Mouse (Mus musculus) intestine, embryonic 14.5 days (tissue): ENCODE data around the gene Agr2. TPM values are rescaled to one million over a fixed set of nuclear protein-coding genes. Genes with fewer than 3 reads are reported as not detected.

Experiments used
- ATAC-seq: fragments of 200-750 bp; cut with Nextera tagmentation; replicated peaks from 2 replicates; pipeline ENCODE4 v1.8.0; 2017; ENCODE audit warnings: low read depth, moderate number of reproducible peaks, moderate TSS enrichment, moderate library complexity; ENCODE audit not compliant: low FRiP score, low TSS enrichment
- DNase-seq: peaks from one replicate; pipeline ENCODE4 v3.0.0-alpha.2; 2018; ENCODE audit warnings: low spot score
- H3K27ac ChIP-seq: fragments of 300-500 bp; sonication (generic); 2 replicates; pipeline ENCODE4 v1.5.1; 2014; ENCODE audit warnings: low read depth, mild to moderate bottlenecking, control low read depth
- H3K27me3 ChIP-seq: fragments of 300-500 bp; sonication (generic); replicated peaks from 2 replicates; pipeline ENCODE4 v1.6.1; 2014; ENCODE audit warnings: low read length, control low read depth; ENCODE audit not compliant: control insufficient read depth, insufficient read depth
- H3K36me3 ChIP-seq: fragments of 300-500 bp; sonication (generic); 2 replicates; pipeline ENCODE4 v1.6.1; 2014; ENCODE audit warnings: low read length, control low read depth; ENCODE audit not compliant: control insufficient read depth, insufficient read depth
- H3K4me1 ChIP-seq: fragments of 300-500 bp; sonication (generic); replicated peaks from 2 replicates; pipeline ENCODE4 v1.6.1; 2014; ENCODE audit warnings: low read length, control low read depth, mixed read lengths; ENCODE audit not compliant: control insufficient read depth, insufficient read depth
- H3K4me2 ChIP-seq: fragments of 300-500 bp; sonication (generic); 2 replicates; pipeline ENCODE4 v1.6.1; 2014; ENCODE audit warnings: low read length
- H3K4me3 ChIP-seq: fragments of 300-500 bp; sonication (generic); 2 replicates; pipeline ENCODE4 v1.5.1; 2014; ENCODE audit warnings: low read depth, low read length, control low read depth, mixed read lengths
- H3K9ac ChIP-seq: fragments of 300-500 bp; sonication (generic); 2 replicates; pipeline ENCODE4 v1.6.1; 2014; ENCODE audit warnings: mild to moderate bottlenecking, low read length
- H3K9me3 ChIP-seq: fragments of 300-500 bp; sonication (generic); 2 replicates; pipeline ENCODE4 v1.6.1; 2016; ENCODE audit warnings: low read length, control low read depth; ENCODE audit not compliant: control insufficient read depth
- WGBS: fragments of 180-500 bp; shearing (Covaris S2); extraction: QIAGEN DNeasy Blood & Tissue Kit; methylation state at CpG from one replicate; pipeline ENCODE4 v1.1.7; 2014; 5-methylcytosine and 5-hydroxymethylcytosine counted together
- polyA plus RNA-seq: library from polyadenylated mRNA; unstranded; fragments of >200 nt; fragmentation: Nextera tagmentation; extraction: Ambion mirVana; gene quantifications from 2 replicates; pipeline ENCODE4 v1.2.1, GENCODE M21; 2014

The Agr2 gene
- polyA plus RNA-seq, 1 experiment from 2014 or later: 64.9 TPM

DNA sequence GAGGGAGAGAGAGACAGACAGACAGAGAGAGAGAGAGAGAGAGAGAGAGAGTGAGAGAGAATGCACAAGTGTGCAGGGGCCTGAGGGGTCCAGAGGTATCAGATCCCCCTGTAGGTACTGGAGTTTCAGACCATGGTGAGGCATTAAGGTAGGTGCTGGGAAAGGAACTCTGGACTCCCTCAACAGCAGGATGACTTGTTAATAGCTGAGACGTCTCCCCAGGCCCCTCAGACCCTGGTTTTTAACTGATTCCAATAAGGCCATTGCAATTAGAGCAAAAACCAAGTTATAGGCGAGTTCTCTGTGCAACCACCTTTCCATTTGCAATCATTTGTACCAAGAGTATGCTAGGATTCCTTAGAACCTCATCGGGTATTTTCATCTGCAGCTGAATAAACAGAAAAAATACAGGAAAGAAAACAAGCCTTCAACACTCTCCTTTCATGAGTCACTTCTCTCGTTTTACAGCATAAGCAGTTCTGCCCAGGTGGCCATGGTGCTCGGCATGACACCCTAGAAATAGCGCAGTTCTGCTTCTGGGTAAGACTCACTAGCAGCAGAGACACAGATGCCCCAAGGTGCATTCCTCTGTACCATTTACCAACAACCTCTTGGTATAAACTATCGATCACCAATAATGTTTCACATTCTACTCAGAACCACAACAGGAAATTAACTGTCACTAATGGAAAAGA is 20.7 kb downstream of the Agr2 start:
- no peaks in the 10 kb centered on the region for H3K27me3 ChIP-seq
- H3K4me1 ChIP-seq: peaks cover 9% of the 10 kb centered on the region
- H3K9ac ChIP-seq: no peak overlapping the region
- no peaks in the 10 kb centered on the region for H3K36me3 ChIP-seq
- ATAC-seq (no peak), DNase-seq (peak; percentile 31)
- H3K9me3 ChIP-seq: 0 out of 2 replicates have a peak, but pooled peaks cover 2% of the 10 kb centered on the region
- H3K27ac ChIP-seq: no peak overlapping the region
- H3K4me3 ChIP-seq: no peak overlapping the region
- 79% methylated on average over 7 of the region's 7 CpGs for WGBS
- H3K4me2 ChIP-seq: no peak overlapping the region

DNA sequence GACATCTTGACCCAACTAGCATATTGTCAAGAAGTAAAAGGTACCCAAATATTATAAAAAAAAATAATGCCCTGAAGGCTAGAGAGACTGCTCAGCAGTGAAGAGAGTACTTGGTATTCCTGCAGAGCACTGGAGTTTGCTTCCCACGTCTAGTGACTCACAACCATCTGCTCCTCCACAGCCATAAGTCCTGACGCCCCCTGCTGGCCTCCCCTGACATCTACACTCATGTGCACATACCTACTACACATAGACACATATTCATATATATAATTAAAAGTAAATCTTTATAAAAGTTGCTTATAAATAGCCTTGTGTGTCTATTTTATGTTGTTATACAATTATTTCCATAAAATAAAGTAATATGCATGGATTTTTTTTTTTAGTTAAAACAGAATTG is 25.1 kb downstream of the Agr2 start:
- Histone ChIP-seq H3K9ac (no peak overlapping the region), H3K36me3 (no peaks in the 10 kb centered on the region), H3K27ac (no peak overlapping the region), H3K27me3 (no peaks in the 10 kb centered on the region), H3K4me2 (no peak overlapping the region), H3K9me3 (0 out of 2 replicates have a peak, but pooled peaks cover 2% of the 10 kb centered on the region), H3K4me1 (no peaks in the 10 kb centered on the region), H3K4me3 (no peak overlapping the region)
- ATAC-seq: no peak
- peak; percentile 45 for DNase-seq
- WGBS: 73% methylated on average over 2 of the region's 2 CpGs

DNA sequence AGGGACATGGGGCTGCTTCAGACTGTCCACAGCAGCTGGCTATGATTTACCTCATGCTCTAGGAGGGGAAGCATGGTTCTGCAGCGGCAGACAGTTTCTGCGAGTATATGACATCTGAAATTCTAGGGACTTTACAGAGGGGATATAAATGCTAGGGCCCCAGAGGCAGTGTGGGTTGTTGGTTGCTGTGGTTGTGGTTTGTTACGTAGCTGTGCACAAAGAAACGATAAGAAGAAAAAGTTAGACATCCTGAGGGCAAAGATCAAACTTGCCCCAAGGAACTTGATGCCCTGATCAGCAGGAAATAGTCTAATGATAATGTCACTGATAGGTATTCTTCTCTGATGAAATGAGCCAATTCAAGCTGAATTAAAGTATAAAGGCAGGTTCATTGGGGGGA is 26.9 kb downstream of the Agr2 start:
- H3K36me3 ChIP-seq: no peaks in the 10 kb centered on the region
- no peak overlapping the region for H3K9ac ChIP-seq
- H3K9me3 ChIP-seq: 0 out of 2 replicates have a peak, but pooled peaks cover 2% of the 10 kb centered on the region
- H3K27me3 ChIP-seq: no peaks in the 10 kb centered on the region
- H3K4me3 ChIP-seq: no peak overlapping the region
- no peak overlapping the region for H3K27ac ChIP-seq
- H3K4me1 ChIP-seq: no peaks in the 10 kb centered on the region
- no peak overlapping the region for H3K4me2 ChIP-seq
- no peak for ATAC-seq
- 89% methylated on average over 4 of the region's 4 CpGs for WGBS
- DNase-seq: peak; percentile 32

DNA sequence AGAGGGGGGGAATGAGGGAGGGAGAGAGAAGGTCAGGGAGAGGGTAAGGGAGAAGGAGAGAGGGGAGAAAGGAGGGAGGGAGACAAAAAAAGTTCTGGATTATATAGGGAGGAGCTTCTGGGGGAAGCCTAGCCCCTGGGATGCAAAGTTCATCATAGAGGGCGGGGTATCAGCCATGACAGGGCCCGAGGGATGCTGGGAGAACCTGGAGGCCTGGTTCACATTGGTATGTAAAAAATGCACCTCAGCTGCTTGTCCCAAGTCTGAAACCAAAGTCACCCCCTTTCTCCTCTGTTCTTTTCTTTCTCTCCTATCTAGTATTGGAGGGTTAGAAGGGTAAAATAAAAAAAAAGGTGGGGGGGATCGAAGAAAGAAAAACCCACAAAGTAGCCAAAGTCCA is 27.4 kb downstream of the Agr2 start:
- H3K27me3 ChIP-seq: no peaks in the 10 kb centered on the region
- H3K36me3 ChIP-seq: no peaks in the 10 kb centered on the region
- no peak overlapping the region for H3K4me3 ChIP-seq
- DNase-seq (peak; percentile 35), ATAC-seq (no peak)
- WGBS: 89% methylated on average over 3 of the region's 3 CpGs
- no peak overlapping the region for H3K27ac ChIP-seq
- H3K9me3 ChIP-seq: 0 out of 2 replicates have a peak, but pooled peaks cover 2% of the 10 kb centered on the region
- H3K4me1 ChIP-seq: no peaks in the 10 kb centered on the region
- H3K9ac ChIP-seq: no peak overlapping the region
- H3K4me2 ChIP-seq: no peak overlapping the region

DNA sequence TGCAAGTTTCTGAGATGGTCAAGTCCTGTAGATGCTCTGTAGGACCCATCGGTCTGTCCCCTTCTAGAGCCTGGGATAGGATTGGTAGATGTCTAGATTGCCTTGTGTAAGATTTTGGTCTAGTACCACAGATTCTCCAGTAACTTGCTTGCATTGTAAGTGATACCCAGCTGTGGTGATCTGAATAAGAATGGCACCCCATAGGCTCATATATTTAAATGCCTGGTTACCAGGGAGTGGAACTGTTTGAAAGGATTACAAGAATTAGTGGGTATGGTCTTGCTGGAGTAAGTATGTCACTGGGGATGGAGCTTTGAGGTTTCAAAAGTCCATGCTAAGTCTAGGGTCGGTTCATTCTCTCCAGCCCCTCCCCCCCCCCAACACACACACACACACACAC is 28.0 kb downstream of the Agr2 start:
- Histone ChIP-seq H3K4me2 (no peak overlapping the region), H3K4me3 (no peak overlapping the region), H3K9ac (no peak overlapping the region), H3K27me3 (no peaks in the 10 kb centered on the region), H3K9me3 (0 out of 2 replicates have a peak, but pooled peaks cover 2% of the 10 kb centered on the region), H3K4me1 (no peaks in the 10 kb centered on the region), H3K27ac (no peak overlapping the region), H3K36me3 (no peaks in the 10 kb centered on the region)
- 91% methylated on average over 2 of the region's 2 CpGs for WGBS
- DNase-seq (peak; percentile 27), ATAC-seq (no peak)

DNA sequence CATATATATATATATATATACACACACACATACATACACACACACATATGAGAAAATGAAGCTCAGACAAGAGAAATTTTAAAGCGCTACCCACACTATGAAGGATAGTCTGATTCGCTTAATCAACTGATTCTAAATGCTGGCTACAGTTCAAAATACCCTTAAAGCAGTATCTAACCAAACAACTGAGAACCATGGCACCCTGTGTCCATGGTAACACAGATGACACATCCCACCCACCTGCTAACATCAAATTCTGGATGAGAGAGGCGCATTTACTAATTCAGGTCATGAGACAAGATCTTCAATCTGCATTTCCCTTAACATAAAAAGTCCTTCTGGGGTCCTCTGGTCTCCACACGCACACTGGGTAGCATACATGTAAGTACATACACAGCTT is 33.4 kb downstream of the Agr2 start:
- Histone ChIP-seq H3K36me3 (no peaks in the 10 kb centered on the region), H3K27me3 (no peaks in the 10 kb centered on the region), H3K27ac (no peak overlapping the region), H3K4me3 (no peak overlapping the region), H3K4me1 (no peaks in the 10 kb centered on the region), H3K9me3 (no peaks in the 10 kb centered on the region), H3K4me2 (no peak overlapping the region), H3K9ac (no peak overlapping the region)
- 92% methylated on average over 4 of the region's 4 CpGs for WGBS
- DNase-seq (no peak), ATAC-seq (no peak)

DNA sequence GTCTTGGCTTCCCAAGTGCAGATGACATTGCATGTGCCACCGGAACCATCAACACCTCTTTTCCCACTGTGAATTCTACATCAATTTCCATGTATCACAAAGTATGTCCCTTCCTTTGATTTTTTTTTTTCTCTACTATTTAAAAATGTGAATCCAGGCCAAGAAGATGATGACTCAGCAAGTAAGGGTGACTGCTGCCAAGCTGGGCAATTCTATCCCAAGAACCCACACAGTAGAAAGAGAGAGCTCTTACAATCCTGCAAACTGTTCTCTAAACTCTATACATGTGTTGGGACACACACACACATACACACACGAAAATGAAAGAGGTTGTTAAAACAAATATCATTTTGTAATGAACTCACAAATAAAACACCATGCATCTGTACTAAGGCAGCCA is 34.5 kb downstream of the Agr2 start:
- no peak for ATAC-seq
- Histone ChIP-seq H3K4me1 (no peaks in the 10 kb centered on the region), H3K4me3 (no peak overlapping the region), H3K9me3 (no peaks in the 10 kb centered on the region), H3K9ac (no peak overlapping the region), H3K27ac (no peak overlapping the region), H3K27me3 (no peaks in the 10 kb centered on the region), H3K36me3 (no peaks in the 10 kb centered on the region), H3K4me2 (no peak overlapping the region)
- peak; percentile 24 for DNase-seq
- 95% methylated on average over 2 of the region's 2 CpGs for WGBS

DNA sequence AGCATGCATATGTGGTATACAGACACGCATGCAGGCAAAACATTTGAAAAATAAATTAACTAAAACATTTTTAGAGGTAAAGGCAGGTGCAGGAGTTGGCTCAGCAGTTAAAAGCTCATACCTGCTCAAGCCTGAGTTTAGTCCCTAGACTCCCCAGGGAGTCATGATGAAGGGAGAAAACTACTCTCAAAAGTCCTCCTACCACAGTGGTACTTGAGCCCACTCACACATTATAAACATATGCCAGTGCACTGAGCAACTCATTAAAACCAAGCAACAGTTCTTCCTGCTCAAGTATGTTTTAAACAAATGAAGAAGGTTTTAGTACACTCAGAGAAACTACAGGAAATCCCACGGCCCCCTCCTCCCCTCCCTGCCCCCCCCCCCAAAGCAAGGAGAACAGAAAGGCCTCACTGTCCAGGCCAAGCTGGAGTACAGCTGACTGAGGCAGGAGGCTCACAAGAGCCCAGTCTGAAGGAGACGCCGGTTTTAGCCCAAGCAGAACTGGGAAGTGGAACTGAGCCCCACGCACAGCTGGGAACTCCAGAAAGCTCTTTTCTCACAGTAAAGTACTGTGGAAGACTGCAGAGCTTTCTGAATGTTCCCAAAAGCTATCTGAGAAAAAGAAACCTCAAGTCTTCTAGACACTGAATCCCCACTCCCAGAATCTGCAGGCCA is 36.4 kb downstream of the Agr2 start:
- Histone ChIP-seq H3K9ac (no peak overlapping the region), H3K27me3 (no peaks in the 10 kb centered on the region), H3K4me1 (no peaks in the 10 kb centered on the region), H3K4me2 (no peak overlapping the region), H3K27ac (no peak overlapping the region), H3K4me3 (no peak overlapping the region), H3K36me3 (no peaks in the 10 kb centered on the region), H3K9me3 (no peaks in the 10 kb centered on the region)
- 44% methylated on average over 5 of the region's 5 CpGs for WGBS
- no peak for DNase-seq
- no peak for ATAC-seq

DNA sequence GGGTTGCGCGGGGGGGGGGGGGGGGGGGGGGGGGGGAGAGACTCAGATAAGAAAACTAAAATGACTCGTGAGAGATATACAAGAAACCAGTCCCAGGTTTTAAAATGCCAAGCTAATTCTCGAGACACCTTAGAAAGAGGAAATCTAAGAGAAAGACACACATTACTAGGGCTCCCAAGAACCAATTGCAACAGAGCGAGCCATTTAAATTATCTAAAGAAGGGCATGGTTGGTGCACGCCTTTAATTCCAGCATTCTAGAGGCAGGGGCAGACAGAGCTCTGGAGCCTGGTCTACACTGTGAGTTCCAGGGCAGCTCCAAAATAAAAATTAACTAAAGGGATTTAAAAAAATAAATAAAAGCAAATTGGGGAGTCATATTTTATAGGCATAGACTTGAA is 37.0 kb downstream of the Agr2 start:
- Histone ChIP-seq H3K9me3 (no peaks in the 10 kb centered on the region), H3K4me2 (no peak overlapping the region), H3K4me1 (no peaks in the 10 kb centered on the region), H3K27me3 (no peaks in the 10 kb centered on the region), H3K9ac (no peak overlapping the region), H3K36me3 (no peaks in the 10 kb centered on the region), H3K4me3 (no peak overlapping the region), H3K27ac (no peak overlapping the region)
- no peak for DNase-seq
- ATAC-seq: no peak
- 64% methylated on average over 4 of the region's 6 CpGs for WGBS
